Mouse (Mus musculus): ENCODE results near the gene Fut2.

DNA sequence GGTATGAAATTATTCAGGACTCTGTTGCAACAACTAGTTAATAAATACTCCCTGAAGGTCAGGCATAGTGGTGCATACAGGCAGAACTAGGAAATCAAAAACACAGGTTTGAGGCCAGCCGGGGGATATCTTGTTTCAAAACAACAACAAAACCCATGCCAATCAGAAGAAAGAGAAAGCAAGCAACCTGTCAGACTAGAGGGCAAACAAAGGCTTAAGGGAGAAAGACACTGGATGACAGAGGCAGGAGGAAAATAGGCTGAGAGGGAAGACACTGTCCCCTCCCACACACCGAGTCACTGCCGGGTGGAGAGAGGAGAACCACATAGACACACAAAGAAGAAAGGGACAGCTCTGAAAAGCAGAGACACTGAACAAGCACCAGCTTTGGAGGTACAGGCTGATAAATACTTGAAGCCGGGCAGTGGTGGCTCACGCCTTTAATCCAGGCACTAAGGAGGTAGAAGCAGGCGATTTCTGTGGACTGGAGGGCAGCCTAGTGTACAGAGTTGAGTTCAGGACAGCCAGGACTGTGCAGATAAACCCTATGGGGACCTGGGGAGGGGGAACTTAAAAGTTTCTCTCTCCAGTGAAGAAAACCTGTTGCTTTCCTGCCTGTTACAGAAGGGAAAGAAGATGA, 47.8 kb upstream of the Fut2 start:
- no peak for TF ChIP-seq CTCF (conservative IDR thresholded peaks at IDR 0.05; ENCODE audit: low read length)
- TF ChIP-seq POU5F1 (IDR thresholded peaks at IDR 0.05; ENCODE audit: borderline replicate concordance, low read length), result no peak
